Mouse (Mus musculus) lung, postnatal 36 days (tissue): ENCODE measurements around the gene Gm20388.
A peak's percentile ranks its signal among the peaks of the same experiment; 100 is the strongest.

Experiments
- DNase-seq: peaks from one replicate; pipeline ENCODE4 v3.0.0; 2022; ENCODE audit warnings: mixed read lengths

Gene Gm20388

DNA sequence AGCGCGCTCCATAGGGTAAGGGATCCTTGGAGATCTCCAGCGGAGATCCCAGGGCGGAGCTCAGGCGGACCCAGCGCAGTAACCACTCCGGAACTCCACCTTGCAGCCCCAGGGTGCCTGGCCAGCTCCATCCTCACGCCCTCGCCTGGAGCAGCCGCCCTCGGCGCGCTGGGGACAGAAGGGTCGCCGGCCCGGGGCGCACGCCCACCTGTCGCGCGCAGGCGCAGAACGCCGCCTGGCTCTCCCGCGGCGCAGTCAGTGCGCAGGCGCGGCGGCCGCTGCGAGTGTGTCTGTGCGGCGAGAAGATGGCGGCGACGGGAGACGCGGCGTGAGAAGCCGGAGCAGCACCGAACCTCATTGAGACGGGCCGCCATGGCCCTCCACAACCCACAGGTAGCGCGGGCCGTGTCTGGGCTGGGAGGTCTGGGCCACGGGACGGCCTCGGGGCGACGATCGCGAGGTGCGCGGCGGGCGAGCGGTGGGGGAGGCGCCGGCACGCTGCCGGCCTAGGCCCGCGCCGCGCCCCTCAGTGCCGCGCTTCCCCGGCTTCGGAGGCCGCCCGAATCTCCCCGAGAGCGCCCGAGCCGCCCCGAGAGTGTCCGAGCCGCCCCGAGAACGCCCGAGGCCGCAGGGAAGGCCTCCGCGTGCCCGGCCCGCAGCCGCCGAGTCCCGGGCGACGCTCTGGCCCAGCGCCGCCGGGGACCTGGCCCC is at the start of gene Gm20388:
Gene Gm20388, plus strand, starts transcription at position 295 of the 711 bp plus-strand sequence.
- DNase-seq, result peak; percentile 91

- DNase-seq, result peak; percentile 98
Measured at GRCm38 (mm10) chr8:119861706-119862389, 48.8 kb upstream of the Gm20388 start, which contains the start of gene Klhl36. Gene Klhl36, plus strand, starts transcription at chr8:119862266.

DNA sequence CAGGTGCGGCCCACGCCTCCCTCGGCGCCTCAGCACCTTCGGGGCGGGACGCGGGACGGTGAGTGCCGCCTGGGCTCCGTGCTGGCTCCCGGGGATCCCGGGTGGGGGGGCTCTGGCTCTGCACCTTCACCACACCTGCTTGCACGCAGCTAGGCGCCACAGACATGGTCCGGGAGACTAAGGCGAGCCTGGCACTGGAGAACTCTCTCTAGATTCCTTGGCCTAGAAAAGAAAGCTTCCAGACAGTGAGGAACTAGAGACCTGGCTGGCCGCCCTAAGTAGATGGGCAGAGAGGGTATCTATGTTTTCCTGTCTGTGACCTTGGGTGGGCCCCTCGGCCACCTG is 48.3 kb upstream of the Gm20388 start:
- DNase-seq, result no peak

- DNase-seq, result no peak
Measured at GRCm38 (mm10) chr8:119862749-119863148, 47.9 kb upstream of the Gm20388 start.

DNA sequence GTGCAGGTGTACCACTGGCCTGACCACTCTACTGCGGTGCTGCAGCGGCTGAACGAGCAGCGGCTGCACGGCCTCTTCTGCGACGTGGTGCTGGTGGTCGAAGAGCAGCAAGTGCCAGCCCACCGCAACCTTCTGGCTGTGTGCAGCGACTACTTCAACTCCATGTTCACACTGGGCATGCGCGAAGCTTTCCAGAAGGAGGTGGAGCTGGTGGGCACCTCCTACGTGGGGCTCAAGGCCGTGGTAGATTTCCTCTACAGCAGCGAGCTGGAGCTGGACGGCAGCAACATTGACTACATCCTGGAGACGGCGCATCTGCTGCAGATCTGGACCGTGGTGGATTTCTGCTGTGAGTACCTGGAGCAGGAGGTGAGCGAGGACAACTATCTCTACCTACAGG is 41.0 kb upstream of the Gm20388 start:
- no peak for DNase-seq

DNA sequence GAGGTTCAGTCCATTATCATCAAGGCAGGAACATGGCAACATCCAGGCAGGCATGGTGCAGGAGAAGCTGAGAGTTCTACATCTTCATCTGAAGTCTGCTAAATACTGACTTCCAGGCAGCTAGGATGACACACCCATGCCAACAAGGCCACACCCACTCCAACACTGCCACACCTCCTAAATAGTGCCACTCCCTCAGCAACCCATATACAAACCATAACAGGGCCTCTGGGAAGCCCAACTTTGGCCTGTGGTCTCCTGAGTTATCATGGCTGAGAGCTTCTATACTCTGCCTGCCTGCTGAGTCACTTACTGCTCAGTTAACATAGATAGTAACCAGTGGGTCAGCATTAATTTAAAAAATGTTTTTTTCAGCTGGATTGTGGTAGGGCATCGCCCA is 37.5 kb upstream of the Gm20388 start:
- no peak for DNase-seq

- peak; percentile 43 for DNase-seq
Measured at GRCm38 (mm10) chr8:119881301-119881700, 29.3 kb upstream of the Gm20388 start.

DNA sequence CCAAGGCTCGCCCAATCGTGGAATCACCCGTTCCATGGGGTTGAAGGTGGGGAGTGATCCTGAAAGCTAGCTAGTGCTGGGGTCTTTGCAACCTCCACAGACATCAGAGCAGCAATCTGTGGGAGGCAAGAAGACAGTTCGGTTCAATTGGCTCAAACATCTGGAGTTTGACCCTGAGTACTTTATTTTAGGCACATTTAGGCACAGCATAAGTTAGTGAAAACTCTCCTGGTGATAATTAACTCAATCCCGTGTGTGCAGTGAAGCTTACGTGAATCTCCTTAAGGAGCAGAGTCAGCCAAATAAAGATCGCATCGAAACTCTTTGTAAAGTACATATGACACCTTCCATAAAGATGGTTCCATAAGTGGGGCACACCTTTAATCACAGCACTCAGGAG is 28.7 kb upstream of the Gm20388 start:
- DNase-seq, result no peak

DNA sequence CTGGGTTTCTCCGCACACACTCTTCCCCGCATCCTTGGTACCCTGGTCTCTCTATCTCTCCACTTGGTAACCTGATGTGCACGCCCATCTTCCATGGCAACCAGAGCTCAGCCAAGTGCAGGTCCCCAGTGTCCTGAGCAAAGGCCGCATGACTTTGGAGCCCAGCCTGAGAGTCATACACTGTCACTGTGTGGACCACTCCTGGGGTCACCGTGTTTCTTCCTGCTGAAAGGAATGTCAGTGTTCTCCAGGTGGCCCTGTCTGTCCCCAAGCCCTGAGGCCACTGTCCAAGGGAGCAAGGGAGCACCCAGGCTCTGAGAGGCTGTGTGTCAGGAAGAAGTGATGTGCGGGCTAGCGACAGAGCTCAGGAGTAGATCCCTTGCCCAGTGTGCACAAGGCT is 27.4 kb upstream of the Gm20388 start:
- DNase-seq, result no peak

DNA sequence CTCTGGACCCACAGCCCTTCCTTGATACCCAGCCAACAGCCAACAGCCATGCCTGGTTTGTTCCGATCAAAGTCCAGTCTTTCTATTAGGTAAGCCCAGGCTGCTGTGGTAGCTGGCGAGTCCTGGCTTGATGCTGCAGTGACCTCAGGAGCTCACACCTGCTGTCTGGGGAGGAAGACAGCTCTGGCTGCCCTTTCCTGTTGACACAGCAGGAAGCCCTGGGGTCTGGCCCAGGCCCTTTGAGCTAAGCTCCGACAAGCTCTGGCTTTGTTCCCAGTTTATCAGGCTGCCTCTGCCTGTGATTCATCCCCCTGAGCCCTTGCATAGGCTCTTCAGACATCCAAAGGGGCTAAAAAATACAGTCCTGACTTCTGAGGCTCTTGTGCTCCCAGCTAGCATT is 25.0 kb upstream of the Gm20388 start:
- DNase-seq, result peak; percentile 19

GRCm38 (mm10) chr8:119887130-119887529 is 23.5 kb upstream of the Gm20388 start:
- DNase-seq, result peak; percentile 71

- no peak for DNase-seq
Measured at GRCm38 (mm10) chr8:119888012-119888411, 22.6 kb upstream of the Gm20388 start.

DNA sequence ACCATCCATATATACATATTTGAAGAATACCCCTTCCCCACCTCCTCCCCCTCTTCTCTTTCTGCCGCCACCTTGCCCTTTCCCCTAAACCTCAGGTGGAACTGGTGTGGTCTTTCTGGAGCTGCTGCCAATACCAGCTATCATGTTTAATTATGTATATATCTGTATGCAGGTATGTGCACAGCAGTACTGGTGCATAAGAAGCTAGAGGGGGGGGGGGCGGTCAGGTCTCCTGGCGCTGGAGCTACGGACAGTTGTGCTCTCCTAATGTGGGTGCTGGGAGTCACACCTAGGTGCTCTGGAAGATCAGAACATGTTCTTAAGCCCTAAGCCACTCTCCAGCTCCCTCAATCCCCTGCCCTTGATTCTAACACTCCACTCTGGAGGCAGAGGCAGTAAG is 13.6 kb upstream of the Gm20388 start:
- no peak for DNase-seq

- no peak for DNase-seq
Measured at GRCm38 (mm10) chr8:119897933-119898332, 12.7 kb upstream of the Gm20388 start.

DNA sequence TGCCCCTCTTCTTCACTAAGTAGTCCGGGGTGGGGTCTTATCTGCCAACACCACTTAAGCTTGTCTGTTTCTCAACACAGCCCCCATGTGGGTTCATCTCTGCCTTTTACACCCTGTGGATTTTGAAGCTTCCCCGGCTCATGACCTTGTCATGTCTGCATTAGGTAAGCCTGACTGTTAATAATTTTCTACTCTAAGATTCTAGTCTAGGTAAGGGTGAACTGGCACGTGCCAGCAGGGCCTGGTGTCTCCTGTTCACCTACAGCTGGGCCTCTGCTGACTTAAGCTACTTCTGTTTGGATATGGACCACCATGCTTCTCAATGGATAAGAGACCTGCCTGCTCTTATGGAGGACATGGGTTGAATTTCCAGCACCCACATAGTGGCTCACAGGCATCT is 9.3 kb upstream of the Gm20388 start:
- DNase-seq, result no peak

- DNase-seq, result no peak
Measured at GRCm38 (mm10) chr8:119901952-119902351, 8.7 kb upstream of the Gm20388 start.

DNA sequence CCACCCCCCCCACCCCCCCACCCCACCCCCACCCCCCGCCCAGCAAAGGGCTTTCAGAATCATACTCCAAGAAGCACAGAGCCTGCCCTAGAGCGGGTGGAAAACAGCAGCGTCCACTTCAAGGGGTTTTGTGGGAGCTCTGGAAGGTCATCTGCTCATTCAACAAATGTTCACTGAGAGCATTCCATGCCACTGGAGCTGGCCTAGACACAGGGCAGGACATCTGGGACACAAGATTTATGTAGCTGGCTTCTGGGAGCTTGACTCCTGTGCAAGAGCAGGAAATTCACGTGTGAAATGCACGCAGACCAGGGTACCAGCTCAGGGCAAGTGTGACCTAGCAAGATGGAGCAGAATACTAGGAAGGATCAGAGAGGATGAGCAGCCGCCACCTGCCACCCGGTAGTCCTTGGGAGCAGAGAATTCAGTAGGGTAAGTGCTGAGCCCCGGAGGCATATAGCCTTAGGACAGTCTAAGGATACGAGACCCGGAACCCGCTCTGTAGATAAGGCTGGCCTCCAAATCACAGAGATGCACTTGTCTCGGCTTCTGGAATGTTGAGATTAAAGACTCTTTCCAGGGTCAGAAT is 6.2 kb upstream of the Gm20388 start:
- DNase-seq, result no peak

DNA sequence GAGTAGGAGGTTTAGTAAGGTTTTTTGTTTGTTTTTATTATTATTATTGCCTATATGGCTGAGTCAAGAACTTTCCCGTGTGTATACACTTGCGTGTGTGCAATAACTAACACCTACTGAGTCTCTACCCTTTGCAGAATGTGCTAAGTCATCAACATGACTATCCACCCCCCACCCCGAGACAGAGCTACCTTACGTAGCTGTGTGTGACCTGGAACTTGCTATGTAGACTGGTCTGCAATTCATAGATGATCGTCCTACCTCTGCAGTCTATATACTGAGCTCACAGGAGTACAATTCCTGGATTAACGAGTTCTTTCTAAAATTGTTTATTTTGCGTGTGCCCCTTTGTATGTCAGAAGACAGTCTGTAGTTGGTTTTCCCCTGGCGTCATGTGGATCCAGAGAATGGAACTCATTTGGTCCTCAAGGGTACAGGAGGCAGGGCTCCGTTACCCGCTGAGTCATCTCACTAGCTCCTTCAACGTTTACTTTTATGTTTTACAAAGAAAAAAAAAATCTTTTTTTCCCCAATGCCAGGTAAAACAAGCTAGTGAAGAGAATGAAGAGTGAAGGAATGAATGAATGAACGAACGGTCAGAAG is 596 bp upstream of the Gm20388 start, which contains the start of gene Usp10:
Gene Usp10, plus strand, starts transcription at position 417 of the 603 bp plus-strand sequence.
- no peak for DNase-seq

GRCm38 (mm10) chr8:119911258-119911962 is 769 bp downstream of the Gm20388 start:
- no peak for DNase-seq

- DNase-seq, result no peak
Measured at GRCm38 (mm10) chr8:119912643-119913042, 2.0 kb downstream of the Gm20388 start.

DNA sequence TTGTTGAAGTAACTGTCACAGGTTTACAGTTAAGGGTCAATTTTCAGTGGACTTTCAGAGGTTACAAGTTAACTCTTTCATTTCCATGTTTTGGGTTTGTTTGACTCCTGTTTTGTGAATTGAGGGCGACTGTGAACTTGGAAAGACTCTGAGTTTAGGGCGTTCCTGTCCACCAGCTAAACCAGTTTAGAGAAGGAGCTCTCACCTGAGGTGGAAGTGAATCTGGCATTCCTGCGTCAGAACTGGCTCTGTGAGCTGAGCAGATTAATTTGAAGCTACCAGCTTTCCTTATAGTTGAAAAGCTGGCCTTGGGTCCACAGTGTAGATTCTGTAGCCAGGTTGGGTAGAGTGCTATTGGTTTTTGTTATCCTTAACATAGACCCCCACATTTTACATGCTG is 2.5 kb downstream of the Gm20388 start:
- peak; percentile 63 for DNase-seq

GRCm38 (mm10) chr8:119914161-119914560 is 3.5 kb downstream of the Gm20388 start:
- DNase-seq, result no peak

DNA sequence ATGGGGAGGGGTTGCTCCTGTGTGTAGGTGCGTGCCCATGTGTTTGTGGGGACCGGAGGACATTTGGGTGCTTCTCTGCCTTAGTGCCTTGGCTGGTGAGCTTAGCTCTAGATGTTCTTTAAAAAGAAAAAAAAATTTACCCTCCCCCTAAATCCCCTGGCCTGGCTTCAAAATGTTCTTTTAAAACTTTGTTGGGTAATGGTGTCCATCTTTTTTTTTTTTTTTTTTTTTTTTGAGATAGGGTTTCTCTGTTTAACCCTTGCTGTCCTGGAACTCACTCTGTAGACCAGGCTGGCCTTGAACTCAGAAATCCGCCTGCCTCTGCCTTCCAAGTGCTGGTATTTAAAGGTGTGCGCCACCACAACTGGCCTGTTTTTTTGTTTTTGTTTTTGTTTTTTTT is 4.7 kb downstream of the Gm20388 start:
- DNase-seq, result no peak
